Comparison of ENCODE assay signal across 10 mouse cellular contexts in the genomic region with DNA sequence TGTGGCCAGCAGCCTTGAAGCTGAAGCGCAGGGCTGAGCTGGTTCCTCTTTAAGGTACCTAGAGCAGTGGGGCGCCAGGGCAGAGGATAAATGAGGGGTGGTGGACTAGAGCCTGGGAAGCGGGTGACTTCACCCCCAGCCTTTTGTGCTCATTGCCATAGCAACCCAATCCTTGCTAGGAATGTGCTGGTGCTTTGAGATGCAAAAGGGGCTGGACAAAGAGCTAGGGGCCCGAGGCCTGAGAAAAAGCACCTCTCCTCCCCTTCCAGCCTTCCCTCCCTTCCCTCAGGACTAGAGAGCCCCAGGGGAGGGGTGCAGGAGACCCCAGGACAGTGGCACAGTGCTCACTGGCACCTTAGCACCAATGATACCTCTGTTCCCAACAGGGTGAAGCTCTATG. TPM values are rescaled to one million over a fixed set of nuclear protein-coding genes. Genes with fewer than 3 reads are reported as not detected.
DNase-seq lines count a peak whose midpoint lies in the region; ATAC-seq and TF ChIP-seq lines count a peak whose summit lies in the region.
"Had no signal": no experiment of that assay in that cellular context is flagged by ENCODE, and none has a peak within 500 bp of the region (broad histone marks: within the 10 kb centered on the region; RNA-seq: fewer than 3 reads in every experiment).

No protein-coding gene starts in this region.

- H3K36me3 ChIP-seq in lung, embryonic 16.5 days (ENCODE audit: control insufficient read depth, insufficient read depth, low read length): peaks cover 4% of the 10 kb centered on the region; the same call in 1 of the 2 replicates
- peaks cover 19% of the 10 kb centered on the region for H3K36me3 ChIP-seq in embryonic facial prominence, embryonic 14.5 days (ENCODE audit: control insufficient read depth, insufficient read depth, low read length)
- peaks cover 32% of the 10 kb centered on the region for H3K36me3 ChIP-seq in limb, embryonic 14.5 days (ENCODE audit: control insufficient read depth, insufficient read depth, low read length)
- no peaks in the 10 kb centered on the region for H3K36me3 ChIP-seq in stomach, embryonic 16.5 days (ENCODE audit: control insufficient read depth, insufficient read depth, low read length)
- H3K36me3 ChIP-seq: liver, embryonic 15.5 days had no signal

- no peak for ATAC-seq in lung, embryonic 16.5 days (ENCODE audit: low read depth)
- ATAC-seq in embryonic facial prominence, embryonic 14.5 days (ENCODE audit: low read depth): 0 out of 2 replicates have a peak, but pooled peaks have one; percentile 2
- ATAC-seq in limb, embryonic 14.5 days (ENCODE audit: low FRiP score, low read depth): no peak
- ATAC-seq in stomach, embryonic 16.5 days (ENCODE audit: insufficient read depth, low FRiP score): no peak

- peak overlapping the region; percentile 53 for H3K4me3 ChIP-seq in lung, embryonic 16.5 days (ENCODE audit: low read length)
- no peak overlapping the region for H3K4me3 ChIP-seq in lung, adult 2 months (replicated peaks; ENCODE audit: extremely low read depth, low read depth, low read length)
- peak overlapping the region; percentile 38; the same call in 1 of the 2 replicates for H3K4me3 ChIP-seq in embryonic facial prominence, embryonic 14.5 days (ENCODE audit: low read depth, low read length)
- H3K4me3 ChIP-seq in limb, embryonic 14.5 days (replicated peaks; ENCODE audit: low read length): no peak overlapping the region
- no peak overlapping the region for H3K4me3 ChIP-seq in stomach, embryonic 16.5 days (replicated peaks; ENCODE audit: low read length)
- H3K4me3 ChIP-seq: erythroblast, embryonic 14.5 days; liver, embryonic 15.5 days had no signal

- H3K4me2 ChIP-seq in lung, embryonic 16.5 days (ENCODE audit: low read depth, low read length): peak overlapping the region; percentile 83
- H3K4me2 ChIP-seq in embryonic facial prominence, embryonic 14.5 days (ENCODE audit: low read depth, low read length): peak overlapping the region; percentile 67
- no peak overlapping the region for H3K4me2 ChIP-seq in limb, embryonic 14.5 days (replicated peaks; ENCODE audit: low read depth, low read length, severe bottlenecking)
- 0 out of 2 replicates have a peak overlapping the region, but pooled peaks have one; percentile 85 for H3K4me2 ChIP-seq in stomach, embryonic 16.5 days (ENCODE audit: low read depth, low read length)
- H3K4me2 ChIP-seq: liver, embryonic 15.5 days had no signal

- intact Hi-C loops in heart, postnatal 10 days (cut with DNase I): no loop called here

- TF ChIP-seq POLR2A in lung, adult 2 months (IDR thresholded peaks at IDR 0.05; ENCODE audit: borderline replicate concordance, extremely low read depth, low read depth, low read length): no peak
- TF ChIP-seq POLR2A in limb, embryonic 14.5 days (IDR thresholded peaks at IDR 0.05; ENCODE audit: borderline replicate concordance, extremely low read depth, insufficient read depth, insufficient read length): no peak

- peak overlapping the region; percentile 68 for H3K9ac ChIP-seq in lung, embryonic 16.5 days (ENCODE audit: low read length)
- H3K9ac ChIP-seq in embryonic facial prominence, embryonic 14.5 days (ENCODE audit: low read depth, low read length): peak overlapping the region; percentile 52; the same call in 1 of the 2 replicates
- 0 out of 2 replicates have a peak overlapping the region, but pooled peaks have one; percentile 2 for H3K9ac ChIP-seq in limb, embryonic 14.5 days (ENCODE audit: low read depth, low read length, severe bottlenecking)
- no peak overlapping the region for H3K9ac ChIP-seq in stomach, embryonic 16.5 days (ENCODE audit: low read length)
- H3K9ac ChIP-seq: liver, embryonic 15.5 days had no signal

- no peaks in the 10 kb centered on the region for H3K27me3 ChIP-seq in lung, embryonic 16.5 days (ENCODE audit: control insufficient read depth, insufficient read depth, low read depth, low read length)
- no peaks in the 10 kb centered on the region for H3K27me3 ChIP-seq in embryonic facial prominence, embryonic 14.5 days (replicated peaks; ENCODE audit: control insufficient read depth, insufficient read depth, low read length)
- H3K27me3 ChIP-seq in limb, embryonic 14.5 days (ENCODE audit: control insufficient read depth, insufficient read depth, low read length): no peaks in the 10 kb centered on the region
- no peaks in the 10 kb centered on the region; the same call in 1 of the 2 replicates for H3K27me3 ChIP-seq in stomach, embryonic 16.5 days (ENCODE audit: control insufficient read depth, insufficient read depth, low read length)

- no peaks in the 10 kb centered on the region for H3K9me3 ChIP-seq in lung, embryonic 16.5 days (ENCODE audit: control insufficient read depth, low read length)
- no peaks in the 10 kb centered on the region for H3K9me3 ChIP-seq in embryonic facial prominence, embryonic 14.5 days (ENCODE audit: control insufficient read depth, low read length)
- no peaks in the 10 kb centered on the region for H3K9me3 ChIP-seq in limb, embryonic 14.5 days (ENCODE audit: control insufficient read depth, low read length)
- no peaks in the 10 kb centered on the region for H3K9me3 ChIP-seq in stomach, embryonic 16.5 days (replicated peaks; ENCODE audit: control insufficient read depth, low read length)
- H3K9me3 ChIP-seq: liver, embryonic 15.5 days had no signal

- peak overlapping the region; percentile 65 for H3K27ac ChIP-seq in lung, embryonic 16.5 days (ENCODE audit: low read length)
- H3K27ac ChIP-seq in embryonic facial prominence, embryonic 14.5 days (replicated peaks; ENCODE audit: low read depth, low read length): no peak overlapping the region
- H3K27ac ChIP-seq in limb, embryonic 14.5 days (replicated peaks; ENCODE audit: low read depth, low read length): no peak overlapping the region
- no peak overlapping the region for H3K27ac ChIP-seq in stomach, embryonic 16.5 days (ENCODE audit: low read length)
- H3K27ac ChIP-seq: liver, embryonic 15.5 days had no signal

- peaks cover 17% of the 10 kb centered on the region for H3K4me1 ChIP-seq in lung, embryonic 16.5 days (replicated peaks; ENCODE audit: control insufficient read depth, insufficient read depth, low read length)
- peaks cover 4% of the 10 kb centered on the region; the same call in 1 of the 2 replicates for H3K4me1 ChIP-seq in lung, adult 2 months (ENCODE audit: control insufficient read depth, insufficient read depth, low read length)
- H3K4me1 ChIP-seq in embryonic facial prominence, embryonic 14.5 days (ENCODE audit: control insufficient read depth, insufficient read depth, low read length): peaks cover 18% of the 10 kb centered on the region
- H3K4me1 ChIP-seq in limb, embryonic 14.5 days (ENCODE audit: control insufficient read depth, insufficient read depth, low read length): peaks cover 22% of the 10 kb centered on the region
- peaks cover 28% of the 10 kb centered on the region for H3K4me1 ChIP-seq in stomach, embryonic 16.5 days (ENCODE audit: control insufficient read depth, insufficient read depth, low read length)

- WGBS in lung, embryonic 16.5 days: 43% methylated on average over 4 of the region's 4 CpGs
- 54% methylated on average over 4 of the region's 4 CpGs for WGBS in lung, adult 2 months
- 42% methylated on average over 4 of the region's 4 CpGs for WGBS in embryonic facial prominence, embryonic 14.5 days
- WGBS in limb, embryonic 14.5 days: 52% methylated on average over 3 of the region's 4 CpGs
- 46% methylated on average over 4 of the region's 4 CpGs for WGBS in stomach, embryonic 16.5 days

- no peak for TF ChIP-seq CTCF in lung, adult 2 months (IDR thresholded peaks at IDR 0.05; ENCODE audit: insufficient read depth, low read length)

- DNase-seq in lung, adult 2 months: no peak
- peak; percentile 67 for DNase-seq in embryonic facial prominence, embryonic 14.5 days (ENCODE audit: low spot score)
- DNase-seq in limb, embryonic 14.5 days (ENCODE audit: low spot score): no peak
- no peak for DNase-seq in right cerebral cortex, adult 2 months (ENCODE audit: low spot score in 2 of 2)
- no peak for DNase-seq in testis, postnatal 14 days (ENCODE audit: low spot score)
- no peak for DNase-seq in heart, postnatal 10 days

RNA-seq across cellular contexts. Expression of a gene that starts 1.0 kb away (rescaled TPM):
- polyA plus RNA-seq in lung, embryonic 16.5 days (2015; fragmentation: Nextera tagmentation; extraction: Ambion mirVana): 174 and 188 TPM in 2 replicates
- 107 and 110 TPM in 2 replicates for polyA plus RNA-seq in lung, adult 2 months (2012; rRNA removed)
- polyA plus RNA-seq in embryonic facial prominence, embryonic 14.5 days (2014; fragmentation: Nextera tagmentation; extraction: Ambion mirVana): 151 and 163 TPM in 2 replicates
- 196 and 211 TPM in 2 replicates for polyA plus RNA-seq in limb, embryonic 14.5 days (2012; rRNA removed)
- polyA plus RNA-seq in limb, embryonic 14.5 days (2014; fragmentation: Nextera tagmentation; extraction: Ambion mirVana): 159 and 163 TPM in 2 replicates
- 172 and 177 TPM in 2 replicates for polyA plus RNA-seq in stomach, embryonic 16.5 days (2015; fragmentation: Nextera tagmentation; extraction: Ambion mirVana)
- 10 to 100 TPM; 73.7 to 77.2 TPM for total RNA-seq in heart, postnatal 10 days (2021)

RNA-seq across cellular contexts. Expression of a gene that starts 2.9 kb away (rescaled TPM):
- 151 and 162 TPM in 2 replicates for polyA plus RNA-seq in lung, embryonic 16.5 days (2015; fragmentation: Nextera tagmentation; extraction: Ambion mirVana)
- polyA plus RNA-seq in lung, adult 2 months (2012; rRNA removed): 294 and 354 TPM in 2 replicates
- 2.0 and 4.1 TPM in 2 replicates for polyA plus RNA-seq in embryonic facial prominence, embryonic 14.5 days (2014; fragmentation: Nextera tagmentation; extraction: Ambion mirVana)
- 5.6 and 7.0 TPM in 2 replicates for polyA plus RNA-seq in limb, embryonic 14.5 days (2012; rRNA removed)
- 0.55 and 1.1 TPM in 2 replicates for polyA plus RNA-seq in limb, embryonic 14.5 days (2014; fragmentation: Nextera tagmentation; extraction: Ambion mirVana)
- polyA plus RNA-seq in stomach, embryonic 16.5 days (2015; fragmentation: Nextera tagmentation; extraction: Ambion mirVana): 112 and 164 TPM in 2 replicates
- total RNA-seq in heart, postnatal 10 days (2021): under 1 TPM; 0.20 to 0.34 TPM
- polyA plus RNA-seq: erythroblast, embryonic 14.5 days; liver, embryonic 15.5 days had no signal

RNA-seq across cellular contexts. Expression of a gene that starts 10.9 kb away (rescaled TPM):
- polyA plus RNA-seq in lung, embryonic 16.5 days (2015; fragmentation: Nextera tagmentation; extraction: Ambion mirVana): 57.7 and 65.4 TPM in 2 replicates
- polyA plus RNA-seq in lung, adult 2 months (2012; rRNA removed): 134 and 139 TPM in 2 replicates
- polyA plus RNA-seq in embryonic facial prominence, embryonic 14.5 days (2014; fragmentation: Nextera tagmentation; extraction: Ambion mirVana): 51.5 and 52.0 TPM in 2 replicates
- polyA plus RNA-seq in limb, embryonic 14.5 days (2012; rRNA removed): 229 and 244 TPM in 2 replicates
- 78.9 and 83.0 TPM in 2 replicates for polyA plus RNA-seq in limb, embryonic 14.5 days (2014; fragmentation: Nextera tagmentation; extraction: Ambion mirVana)
- polyA plus RNA-seq in stomach, embryonic 16.5 days (2015; fragmentation: Nextera tagmentation; extraction: Ambion mirVana): 38.8 and 45.2 TPM in 2 replicates
- total RNA-seq in heart, postnatal 10 days (2021): 10 to 100 TPM; 20.4 to 21.8 TPM

RNA-seq across cellular contexts. Expression of a gene that starts 19.8 kb away (rescaled TPM):
- 304 and 314 TPM in 2 replicates for polyA plus RNA-seq in lung, embryonic 16.5 days (2015; fragmentation: Nextera tagmentation; extraction: Ambion mirVana)
- polyA plus RNA-seq in lung, adult 2 months (2012; rRNA removed): 189 and 252 TPM in 2 replicates
- 324 and 349 TPM in 2 replicates for polyA plus RNA-seq in embryonic facial prominence, embryonic 14.5 days (2014; fragmentation: Nextera tagmentation; extraction: Ambion mirVana)
- polyA plus RNA-seq in limb, embryonic 14.5 days (2012; rRNA removed): 121 and 153 TPM in 2 replicates
- polyA plus RNA-seq in limb, embryonic 14.5 days (2014; fragmentation: Nextera tagmentation; extraction: Ambion mirVana): 352 and 353 TPM in 2 replicates
- polyA plus RNA-seq in stomach, embryonic 16.5 days (2015; fragmentation: Nextera tagmentation; extraction: Ambion mirVana): 318 and 325 TPM in 2 replicates
- total RNA-seq in heart, postnatal 10 days (2021): 10 to 100 TPM; 84.4 to 88.0 TPM

RNA-seq across cellular contexts. Expression of a gene that starts 20.2 kb away (rescaled TPM):
- 7.2 and 7.7 TPM in 2 replicates for polyA plus RNA-seq in lung, embryonic 16.5 days (2015; fragmentation: Nextera tagmentation; extraction: Ambion mirVana)
- polyA plus RNA-seq in lung, adult 2 months (2012; rRNA removed): 11.0 and 11.8 TPM in 2 replicates
- polyA plus RNA-seq in embryonic facial prominence, embryonic 14.5 days (2014; fragmentation: Nextera tagmentation; extraction: Ambion mirVana): 3.7 and 4.7 TPM in 2 replicates
- 19.0 and 25.4 TPM in 2 replicates for polyA plus RNA-seq in limb, embryonic 14.5 days (2012; rRNA removed)
- polyA plus RNA-seq in limb, embryonic 14.5 days (2014; fragmentation: Nextera tagmentation; extraction: Ambion mirVana): 3.9 and 4.7 TPM in 2 replicates
- polyA plus RNA-seq in stomach, embryonic 16.5 days (2015; fragmentation: Nextera tagmentation; extraction: Ambion mirVana): 4.4 and 4.8 TPM in 2 replicates
- total RNA-seq in heart, postnatal 10 days (2021): 1 to 10 TPM in 1 of 2 experiments, under 1 TPM in 1; 0.77 to 1.1 TPM

Comparison
In these comparisons a context has a peak if more than half of its experiments do, and no peak if none do; other contexts are left out.
1. H3K4me3 ChIP-seq: peak in lung, embryonic 16.5 days (single experiment) and embryonic facial prominence, embryonic 14.5 days (single experiment); none in lung, adult 2 months (single experiment), limb, embryonic 14.5 days (single experiment) and stomach, embryonic 16.5 days (single experiment).
2. RNA of a gene that starts 2.9 kb away (polyA plus RNA-seq): 294 to 354 TPM in lung, adult 2 months, 151 to 162 TPM in lung, embryonic 16.5 days and 112 to 164 TPM in stomach, embryonic 16.5 days; 0.55 to 7.0 TPM in limb, embryonic 14.5 days and 2.0 to 4.1 TPM in embryonic facial prominence, embryonic 14.5 days; every median in the first group is over 10 times any median in the second.